Mouse (Mus musculus): ENCODE results near the gene Txnip.

Txnip gene

GRCm38 (mm10) chr3:96566661-96567450, 9.1 kb downstream of the Txnip start:
- DNase-seq (ENCODE audit: low read depth in 2 of 2, low spot score in 2 of 2) = no peak

DNA sequence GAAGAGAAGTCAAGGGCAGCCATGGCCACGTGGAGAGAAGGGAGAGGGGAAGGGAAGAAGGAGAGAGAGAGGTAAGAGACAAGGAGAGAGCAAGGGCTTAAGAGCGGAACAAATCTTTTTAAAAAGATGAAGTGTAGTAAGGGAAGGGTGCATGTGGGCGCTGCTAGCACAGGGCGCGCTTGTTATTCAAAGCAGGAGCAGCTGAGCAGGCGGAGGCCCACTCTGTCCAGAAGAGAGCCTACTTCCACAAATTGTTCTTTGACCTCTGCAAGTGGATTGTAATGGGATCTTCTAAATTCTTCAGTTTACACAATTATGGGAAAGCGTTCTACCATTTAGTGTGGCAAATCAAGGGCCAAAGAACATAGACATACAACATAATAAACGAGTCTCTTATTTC, 10.8 kb downstream of the Txnip start:
- no peak for DNase-seq (ENCODE audit: low read depth in 2 of 2, low spot score in 2 of 2)

DNA sequence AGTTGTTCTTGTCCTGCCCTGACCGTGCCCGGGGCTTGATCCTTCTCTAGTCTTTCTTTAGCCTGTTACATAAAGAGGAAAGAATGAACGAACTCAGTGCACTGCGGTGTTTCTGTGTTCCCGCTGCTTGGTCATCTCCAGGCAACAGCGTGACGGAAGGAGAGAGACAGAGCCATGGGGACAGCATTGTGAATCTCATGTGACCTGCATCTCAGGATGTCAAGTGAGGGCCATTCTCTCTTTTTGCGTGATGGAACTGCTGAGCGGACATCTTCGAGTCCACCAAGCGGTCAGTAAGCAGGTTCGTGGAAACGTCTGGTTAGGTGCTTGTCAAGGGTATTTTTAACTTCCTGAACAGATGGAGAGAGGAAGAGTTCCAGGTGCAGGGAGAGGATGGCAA, 11.7 kb downstream of the Txnip start:
- no peak for DNase-seq (ENCODE audit: low read depth in 2 of 2, low spot score in 2 of 2)

DNA sequence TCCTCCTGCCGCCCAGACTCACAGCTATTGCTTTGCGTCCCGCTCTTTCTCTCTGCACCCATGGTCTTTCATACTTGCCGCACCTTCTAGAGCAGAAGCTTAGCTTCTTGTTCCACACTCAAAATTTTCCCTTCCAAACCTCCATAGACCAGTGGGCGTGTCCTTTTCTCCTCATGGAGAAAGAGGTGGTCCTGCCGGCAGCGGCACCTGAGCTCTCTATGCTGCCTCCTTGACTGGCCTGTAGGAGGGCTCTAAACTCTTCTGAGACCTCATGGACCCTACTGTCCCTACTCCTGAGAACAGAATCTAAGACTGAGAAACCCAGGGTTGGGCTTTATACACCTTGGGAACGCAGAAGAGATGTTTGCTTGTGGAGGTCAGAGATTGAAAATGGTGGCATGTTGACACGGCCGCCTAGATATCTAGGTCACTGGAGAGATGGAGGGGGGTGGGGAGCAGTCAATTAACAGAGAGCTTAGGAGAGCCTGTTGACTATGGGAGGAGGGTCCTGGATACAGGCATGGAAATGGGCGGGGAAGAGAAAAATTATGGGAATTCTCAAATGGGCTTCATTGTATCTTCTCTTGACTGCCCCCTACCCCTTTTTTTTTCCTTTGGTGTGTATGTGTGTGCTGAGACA, 12.3 kb downstream of the Txnip start:
- no peak for DNase-seq (ENCODE audit: low read depth in 2 of 2, low spot score in 2 of 2)

DNA sequence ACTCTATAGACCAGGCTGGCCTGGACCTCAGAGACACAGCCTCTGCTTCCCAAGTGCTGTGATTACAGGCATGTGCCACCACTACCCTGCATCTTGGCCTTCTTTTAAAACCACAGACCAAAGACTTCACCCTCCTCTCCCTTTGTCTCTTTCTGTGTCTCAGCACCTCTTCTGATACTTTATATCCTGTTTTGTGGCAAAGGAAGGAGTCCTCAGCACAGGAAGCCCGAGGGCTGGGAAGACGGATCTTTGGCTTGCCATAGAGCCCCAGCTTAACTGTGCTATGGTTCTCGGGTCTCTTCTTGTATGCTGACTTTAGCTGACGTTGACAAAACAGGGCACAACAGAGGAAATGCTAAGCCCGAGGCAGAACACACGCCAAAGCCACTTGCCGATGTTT, 12.9 kb downstream of the Txnip start:
- no peak for DNase-seq (ENCODE audit: low read depth in 2 of 2, low spot score in 2 of 2)

GRCm38 (mm10) chr3:96571336-96571735, 13.6 kb downstream of the Txnip start:
- DNase-seq (ENCODE audit: low read depth in 2 of 2, low spot score in 2 of 2) = no peak

GRCm38 (mm10) chr3:96571896-96572698, 14.3 kb downstream of the Txnip start:
- no peak for DNase-seq (ENCODE audit: low read depth in 2 of 2, low spot score in 2 of 2)

DNA sequence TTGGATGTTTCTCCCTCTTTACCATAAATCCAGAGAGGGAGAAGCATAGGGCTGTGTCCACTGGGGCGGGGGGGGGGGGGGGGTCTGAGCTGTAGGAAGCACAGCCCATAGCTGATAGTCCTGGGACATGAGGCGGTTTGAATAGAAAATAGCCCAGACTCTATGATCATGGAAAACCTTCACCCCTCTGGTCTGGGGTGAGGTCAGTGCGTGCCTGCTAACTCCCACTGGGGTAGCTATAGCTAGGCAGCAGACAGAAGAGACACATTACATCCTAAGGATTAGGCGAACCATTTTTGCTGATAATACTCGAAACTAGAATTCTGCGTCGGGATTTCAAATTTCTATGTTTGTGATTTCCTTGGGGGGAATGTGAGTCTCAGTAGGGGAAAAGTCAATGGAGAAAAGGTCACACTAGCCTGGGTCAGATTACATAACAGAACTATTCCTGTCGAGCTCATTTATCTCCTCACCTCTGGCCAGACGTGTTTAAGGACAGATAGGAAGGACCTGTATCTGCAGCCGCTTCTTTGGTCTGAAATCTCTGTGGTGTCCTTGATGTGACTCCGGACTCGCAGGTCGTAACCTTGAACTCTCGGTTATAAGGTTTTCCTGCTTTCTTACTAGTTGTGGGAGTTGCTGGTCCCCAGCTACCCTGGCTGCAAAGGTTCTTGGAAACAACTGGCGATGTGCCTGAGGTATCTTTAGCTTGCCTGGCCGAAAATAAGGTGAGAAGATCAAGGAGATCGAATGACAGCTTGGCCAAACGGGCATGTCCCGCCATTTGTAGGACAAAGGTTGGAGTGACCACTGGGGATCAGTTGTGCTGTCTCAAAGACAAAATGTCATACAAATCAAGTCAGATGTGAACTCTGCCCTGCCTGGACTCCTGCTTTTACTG, 16.1 kb downstream of the Txnip start:
- DNase-seq (ENCODE audit: low read depth in 2 of 2, low spot score in 2 of 2) = no peak

DNA sequence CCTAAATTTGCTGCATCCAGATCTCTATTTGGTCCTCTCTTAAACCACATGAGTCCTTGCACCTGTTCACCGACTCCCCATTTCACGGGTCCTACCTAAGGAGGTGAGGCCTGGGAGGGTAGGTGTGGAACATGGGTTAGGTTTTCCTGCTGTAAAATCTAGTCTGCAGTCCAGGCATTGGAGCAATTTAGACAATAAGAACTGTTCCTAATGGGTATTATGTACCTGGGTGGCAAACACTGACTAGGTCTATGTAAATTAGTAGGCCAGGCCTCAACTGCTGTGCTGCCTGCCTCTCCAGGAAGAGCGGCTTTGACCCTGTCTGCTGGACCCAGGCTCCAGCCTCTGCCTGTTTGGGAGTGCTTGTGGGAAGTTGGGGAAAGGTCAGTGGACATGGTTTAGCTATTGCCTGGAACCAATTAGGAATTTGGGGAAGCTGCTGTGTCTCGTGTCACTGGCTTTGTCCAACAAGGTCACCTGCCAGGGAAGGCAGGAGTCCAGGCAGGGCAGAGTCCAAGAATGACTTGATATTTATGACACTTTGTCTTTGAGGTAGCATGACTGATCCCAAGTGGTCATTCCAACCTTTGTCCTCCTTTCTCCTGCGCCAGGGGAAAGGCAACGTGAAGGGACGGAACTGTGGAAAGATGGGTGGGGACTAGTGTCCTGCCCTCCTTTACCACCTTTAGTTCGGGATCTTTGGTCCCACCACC, 17.7 kb downstream of the Txnip start:
- DNase-seq (ENCODE audit: low read depth in 2 of 2, low spot score in 2 of 2) = no peak

GRCm38 (mm10) chr3:96576005-96576658, 18.4 kb downstream of the Txnip start:
- DNase-seq (ENCODE audit: low read depth in 2 of 2, low spot score in 2 of 2) = no peak

DNA sequence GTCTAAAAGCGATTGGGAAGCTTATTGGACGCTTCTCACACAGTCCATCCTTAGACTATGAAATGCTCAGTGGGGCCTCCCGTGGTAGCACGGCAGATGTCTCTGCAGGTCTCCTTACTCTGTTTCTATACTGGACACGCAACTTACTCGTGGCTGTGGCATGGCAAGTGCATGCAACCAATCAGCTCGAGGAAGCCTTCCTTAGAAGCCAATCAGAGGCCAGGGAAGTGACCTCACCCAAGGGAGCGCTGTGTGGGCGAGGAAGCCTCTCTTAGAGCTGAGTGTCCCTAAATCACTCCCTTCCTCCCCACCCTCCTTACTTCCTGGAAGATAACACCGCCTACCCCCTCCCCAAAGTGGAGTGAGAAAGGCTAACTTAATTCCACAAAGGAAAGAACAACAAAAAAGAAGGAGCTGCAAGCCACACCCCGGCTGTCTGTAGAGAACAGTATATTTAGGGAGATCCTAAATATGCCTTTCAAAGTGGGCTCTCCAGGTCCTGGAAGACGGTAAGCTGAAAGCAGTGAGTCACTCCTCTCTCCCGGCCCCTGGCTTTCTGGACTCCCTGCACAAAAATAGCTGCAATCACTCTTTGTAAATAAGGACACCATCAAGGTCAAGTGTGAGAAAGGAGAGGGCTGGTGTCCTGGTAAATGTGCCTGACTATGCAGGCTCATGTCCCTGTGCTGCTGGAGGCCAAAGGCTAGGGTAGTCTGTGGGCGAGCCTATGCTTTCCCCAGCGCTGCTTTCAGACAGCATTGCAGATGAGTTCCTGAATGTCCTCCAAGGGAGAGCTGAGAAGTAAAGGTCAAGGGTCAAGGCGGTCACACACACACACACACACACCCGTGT, 19.2 kb downstream of the Txnip start, which contains the start of gene Gm16253:
Gene Gm16253, plus strand, starts transcription at position 295 of the 852 bp plus-strand sequence.
- peak; percentile 55 to 68 for DNase-seq (ENCODE audit: low read depth in 2 of 2, low spot score in 2 of 2)

- DNase-seq (ENCODE audit: low read depth in 2 of 2, low spot score in 2 of 2) = no peak
Measured at GRCm38 (mm10) chr3:96577566-96577965, 19.8 kb downstream of the Txnip start.

DNA sequence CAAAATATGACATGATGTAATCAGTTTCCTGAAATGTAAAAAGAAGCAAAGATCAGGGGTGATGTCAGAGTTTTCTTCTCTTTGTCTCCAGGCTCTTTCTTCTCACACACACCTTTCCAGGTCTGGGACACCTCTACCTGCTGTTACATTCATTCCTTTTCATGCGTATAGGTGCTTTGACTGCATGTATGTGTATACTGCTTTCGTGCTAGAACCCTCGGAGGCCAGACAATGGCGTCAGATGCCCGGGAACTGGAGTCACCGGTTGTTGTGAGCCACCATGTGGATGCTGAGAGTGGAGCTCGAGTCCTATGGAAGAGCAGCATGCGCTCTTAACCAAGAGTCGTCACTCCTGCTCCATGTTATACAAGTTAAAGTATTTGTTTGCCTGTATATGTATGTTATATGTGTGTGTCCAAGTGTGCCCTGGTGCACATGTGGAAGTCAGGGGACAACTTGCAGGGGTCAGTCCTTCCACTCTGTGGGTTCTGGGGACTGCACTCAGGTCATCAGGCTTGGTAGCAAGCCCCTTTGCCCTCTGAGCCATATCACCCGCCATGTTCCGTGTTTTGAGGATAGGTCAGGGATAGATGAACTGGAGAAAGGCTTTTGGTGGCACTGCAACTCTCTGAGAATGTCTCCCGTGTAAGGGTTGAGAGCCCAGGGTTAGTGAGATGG, 20.9 kb downstream of the Txnip start:
- no peak for DNase-seq (ENCODE audit: low read depth in 2 of 2, low spot score in 2 of 2)

- DNase-seq (ENCODE audit: low read depth in 2 of 2, low spot score in 2 of 2) = no peak
Measured at GRCm38 (mm10) chr3:96579239-96579750, 21.5 kb downstream of the Txnip start.

DNA sequence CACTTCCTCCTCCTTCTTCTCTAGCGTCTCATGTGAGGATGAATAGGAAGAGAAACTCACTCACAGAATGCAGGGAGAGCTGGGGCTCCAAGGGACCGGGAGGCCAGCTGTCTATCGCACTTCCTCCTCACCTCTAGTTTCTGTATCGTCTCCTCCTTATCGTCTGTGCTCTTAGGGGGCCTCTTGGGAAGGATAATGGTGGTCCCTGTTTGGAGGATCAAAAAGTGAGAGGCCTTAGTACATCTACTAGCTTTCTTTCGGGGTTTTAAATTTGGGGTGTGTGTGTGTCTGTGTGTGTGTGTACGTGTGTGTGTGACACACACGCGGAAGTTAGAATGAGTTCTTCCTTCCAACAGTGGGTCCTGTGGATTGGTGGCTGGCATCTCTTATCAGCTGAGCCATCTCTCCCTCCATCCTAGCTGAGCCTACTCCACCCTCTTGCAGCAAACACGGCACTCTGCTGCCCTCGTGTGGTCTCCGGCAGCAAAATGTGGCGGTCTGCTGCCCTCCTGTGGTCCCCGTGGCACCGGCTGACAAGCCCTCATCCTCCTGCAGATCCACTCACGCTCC, 22.2 kb downstream of the Txnip start:
- DNase-seq (ENCODE audit: low read depth in 2 of 2, low spot score in 2 of 2) = peak; percentile 91

GRCm38 (mm10) chr3:96581141-96581540, 23.4 kb downstream of the Txnip start:
- no peak for DNase-seq (ENCODE audit: low read depth in 2 of 2, low spot score in 2 of 2)

GRCm38 (mm10) chr3:96581771-96582515, 24.2 kb downstream of the Txnip start:
- no peak for DNase-seq (ENCODE audit: low read depth in 2 of 2, low spot score in 2 of 2)

All from CD8-positive naive resting alpha-beta T cell, adult 2 months (primary cell).